Mouse (Mus musculus) mesoderm, embryonic 11.5 days (tissue): ENCODE results near the gene Itgb1.

ENCODE experiments used
- DNase-seq: peaks from one replicate; pipeline ENCODE4 v3.0.0-alpha.2; 2012; ENCODE audit warnings: low read depth, low spot score

The Itgb1 gene

GRCm38 (mm10) chr8:128681970-128682369, 3.5 kb upstream of the Itgb1 start:
- no peak for DNase-seq

GRCm38 (mm10) chr8:128684609-128685506, 596 bp upstream of the Itgb1 start:
- no peak for DNase-seq

- DNase-seq, result no peak
Measured at GRCm38 (mm10) chr8:128686429-128686990, 1.1 kb downstream of the Itgb1 start.

GRCm38 (mm10) chr8:128688679-128689078, 3.2 kb downstream of the Itgb1 start:
- no peak for DNase-seq

DNA sequence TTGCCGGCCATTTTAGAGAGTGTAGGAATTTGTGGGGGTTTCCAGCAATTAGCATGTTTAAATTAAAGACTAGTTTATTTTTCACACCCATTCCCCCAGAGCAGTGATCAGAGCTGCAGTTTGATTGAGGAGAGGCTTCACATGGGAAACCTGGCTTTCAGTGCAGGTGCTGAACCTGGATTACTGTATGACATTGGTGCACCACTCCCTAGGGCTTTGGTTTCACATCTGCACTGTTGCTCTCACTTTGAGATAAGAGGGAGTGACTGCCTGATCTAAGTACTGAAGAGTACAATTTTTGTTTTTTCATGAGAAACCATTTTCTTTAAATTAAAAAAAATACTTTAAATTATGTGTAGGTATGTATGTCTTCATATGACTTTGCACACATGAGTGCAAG, 4.6 kb downstream of the Itgb1 start:
- no peak for DNase-seq

DNA sequence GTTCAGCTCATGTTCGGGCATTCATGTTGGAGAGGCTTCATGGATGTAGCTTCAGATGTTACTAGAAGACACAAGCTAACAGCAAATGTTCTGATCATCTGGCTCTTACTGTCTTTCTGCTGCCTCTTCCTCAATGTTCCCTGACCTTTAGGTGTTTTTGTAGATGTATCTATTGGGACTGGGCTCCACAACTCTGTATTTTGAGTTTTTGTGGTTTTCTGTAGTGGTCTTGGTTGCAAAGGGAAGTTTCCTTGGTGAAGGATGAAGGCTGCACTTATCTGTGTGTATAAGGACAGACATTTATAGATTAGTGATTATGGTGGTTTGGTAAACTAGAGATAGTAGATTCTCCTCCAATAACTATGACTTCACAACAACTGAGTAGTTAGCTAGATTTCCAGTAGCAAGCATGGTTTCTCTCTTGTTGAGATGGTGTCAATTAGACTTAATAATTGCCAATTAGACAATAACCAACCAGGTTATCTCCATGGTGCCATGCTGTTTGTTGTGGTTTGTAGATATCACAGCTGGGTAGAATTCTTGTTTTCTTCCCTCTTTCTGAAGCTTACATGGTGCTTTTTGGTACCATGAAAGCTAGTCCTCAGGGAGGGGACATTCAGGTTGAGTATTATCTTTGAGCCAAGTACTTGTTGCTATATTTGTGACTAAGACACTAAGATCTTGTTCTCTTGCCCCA, 11.4 kb downstream of the Itgb1 start:
- DNase-seq, result no peak

- DNase-seq, result no peak
Measured at GRCm38 (mm10) chr8:128697945-128698344, 12.5 kb downstream of the Itgb1 start.

DNA sequence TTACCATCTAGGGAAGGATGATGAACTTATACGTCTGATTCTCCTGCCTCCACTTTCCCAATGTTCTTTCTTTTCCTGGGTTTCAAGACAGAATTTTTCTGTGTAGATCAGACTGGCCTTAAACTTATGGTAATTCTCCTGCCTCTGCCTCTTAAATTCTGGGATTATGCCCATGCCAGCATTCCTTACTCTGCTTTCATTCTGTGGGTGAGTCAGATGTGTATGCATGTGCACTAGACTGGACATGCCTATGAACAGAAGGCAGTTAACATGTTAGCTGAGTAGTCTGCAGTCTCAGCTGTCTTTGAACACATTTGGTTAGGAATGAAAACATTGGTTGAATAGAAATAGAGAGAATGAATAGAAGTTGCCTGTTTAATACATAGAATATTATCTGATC, 18.9 kb downstream of the Itgb1 start:
- no peak for DNase-seq

- DNase-seq, result no peak
Measured at GRCm38 (mm10) chr8:128704836-128705235, 19.4 kb downstream of the Itgb1 start.

DNA sequence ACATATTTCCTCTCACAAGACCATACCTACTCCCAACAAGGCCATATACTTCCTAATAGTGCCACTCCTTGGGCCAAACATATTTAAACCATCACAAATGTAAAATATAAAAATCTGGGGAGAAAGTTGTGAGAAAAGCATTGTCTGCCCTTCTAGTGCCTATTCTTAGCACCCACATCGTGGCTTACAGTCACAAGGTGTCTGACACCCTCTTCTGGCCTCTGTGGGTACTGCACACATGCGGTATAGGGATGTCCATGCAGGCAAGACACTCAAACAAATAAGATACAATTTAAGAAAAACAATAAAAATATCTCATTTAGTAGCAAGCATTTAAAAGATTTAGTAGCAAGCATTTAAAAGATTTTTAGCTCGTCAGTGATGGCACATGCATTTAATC, 23.8 kb downstream of the Itgb1 start:
- DNase-seq, result peak; percentile 74

- no peak for DNase-seq
Measured at GRCm38 (mm10) chr8:128716184-128716583, 30.7 kb downstream of the Itgb1 start.

- DNase-seq, result peak; percentile 40
Measured at GRCm38 (mm10) chr8:128724819-128725218, 39.4 kb downstream of the Itgb1 start.

GRCm38 (mm10) chr8:128727213-128727612, 41.8 kb downstream of the Itgb1 start:
- DNase-seq, result no peak

DNA sequence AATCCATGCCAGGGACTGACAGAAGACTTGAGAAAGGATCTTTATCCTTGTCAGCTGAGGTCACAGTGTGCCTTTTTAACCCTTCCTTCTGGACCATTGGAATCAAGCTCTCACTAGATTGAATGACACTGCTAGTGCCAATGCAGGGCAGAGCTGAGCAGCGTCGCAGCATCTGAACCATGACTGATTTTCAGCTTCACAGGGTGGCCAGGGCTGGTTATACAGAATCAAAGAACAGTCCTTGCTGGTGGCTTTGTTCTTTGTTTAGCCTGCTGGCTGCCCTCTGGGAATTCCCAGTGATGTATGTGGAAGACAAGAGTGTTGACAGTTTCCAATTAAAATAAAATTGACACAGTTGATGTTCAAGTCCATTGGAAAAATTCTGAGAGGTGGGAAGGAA, 46.8 kb downstream of the Itgb1 start:
- DNase-seq, result peak; percentile 27

GRCm38 (mm10) chr8:128734118-128734517, 48.7 kb downstream of the Itgb1 start:
- DNase-seq, result no peak

DNA sequence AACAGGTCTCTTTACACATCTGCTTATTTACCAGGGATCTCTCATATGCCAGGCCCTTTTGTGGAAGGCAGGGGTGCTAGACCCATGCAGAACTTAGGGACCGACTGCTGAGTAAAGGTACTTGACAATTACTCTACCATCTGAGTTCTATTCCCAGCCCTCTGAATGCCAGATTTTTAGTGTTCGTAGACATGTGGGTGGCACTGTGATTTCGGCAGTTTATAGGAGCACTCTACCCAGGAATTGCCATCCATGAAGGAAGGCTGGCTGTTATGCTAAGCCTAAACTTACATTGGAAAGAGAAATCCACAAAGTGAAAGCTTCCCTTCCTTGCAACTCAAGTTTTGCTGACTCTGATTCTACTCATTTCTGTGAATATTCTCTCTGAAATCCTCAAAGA, 50.2 kb downstream of the Itgb1 start:
- DNase-seq, result no peak
